Comparison of ENCODE assay signal across 13 mouse cellular contexts in the genomic region with DNA sequence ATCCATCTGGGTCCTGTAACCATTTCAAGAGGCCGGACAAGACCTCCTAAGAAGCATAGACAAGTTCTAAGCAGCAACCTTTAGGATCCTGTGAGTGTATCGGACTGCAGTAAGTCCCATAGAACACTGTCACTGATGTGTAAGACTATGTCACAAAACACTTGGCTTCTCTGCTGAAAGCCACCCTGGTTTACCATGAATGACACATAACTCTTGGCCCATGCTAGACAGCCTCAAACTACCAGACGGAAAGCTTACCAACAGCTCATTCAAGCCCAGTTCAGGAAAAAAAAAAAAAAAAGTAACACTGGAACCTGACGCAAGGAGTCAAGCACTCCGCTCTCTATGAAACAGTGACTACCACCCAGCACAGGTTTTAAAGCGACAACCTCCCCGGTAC. TPM values are rescaled to one million over a fixed set of nuclear protein-coding genes. Genes with fewer than 3 reads are reported as not detected.
DNase-seq lines count a peak whose midpoint lies in the region; ATAC-seq lines count a peak whose summit lies in the region.
"Had no signal": no experiment of that assay in that cellular context is flagged by ENCODE, and none has a peak within 500 bp of the region (broad histone marks: within the 10 kb centered on the region; RNA-seq: fewer than 3 reads in every experiment).

No protein-coding gene starts in this region.

- peak overlapping the region; percentile 90 for H3K4me2 ChIP-seq in forebrain, embryonic 13.5 days
- no peak overlapping the region for H3K4me2 ChIP-seq in midbrain, embryonic 11.5 days
- peak overlapping the region; percentile 88 for H3K4me2 ChIP-seq in midbrain, embryonic 12.5 days (replicated peaks)

- H3K4me1 ChIP-seq in forebrain, embryonic 13.5 days = peaks cover 73% of the 10 kb centered on the region
- H3K4me1 ChIP-seq in forebrain, embryonic 10.5 days = peaks cover 79% of the 10 kb centered on the region
- peaks cover 27% of the 10 kb centered on the region for H3K4me1 ChIP-seq in midbrain, embryonic 11.5 days (ENCODE audit: control insufficient read depth, insufficient read depth, low read length)
- peaks cover 57% of the 10 kb centered on the region for H3K4me1 ChIP-seq in midbrain, embryonic 10.5 days
- peaks cover 62% of the 10 kb centered on the region for H3K4me1 ChIP-seq in midbrain, embryonic 12.5 days

- H3K9me3 ChIP-seq in forebrain, embryonic 13.5 days (replicated peaks) = no peaks in the 10 kb centered on the region
- no peaks in the 10 kb centered on the region for H3K9me3 ChIP-seq in forebrain, embryonic 10.5 days
- no peaks in the 10 kb centered on the region for H3K9me3 ChIP-seq in midbrain, embryonic 11.5 days (ENCODE audit: control insufficient read depth, low read length)
- H3K9me3 ChIP-seq in midbrain, embryonic 10.5 days (replicated peaks) = no peaks in the 10 kb centered on the region
- no peaks in the 10 kb centered on the region for H3K9me3 ChIP-seq in midbrain, embryonic 12.5 days

- no peak for DNase-seq in forebrain, embryonic 10.5 days (ENCODE audit: extremely low spot score, low spot score)
- DNase-seq in midbrain, embryonic 11.5 days (ENCODE audit: low spot score, missing footprints) = peak; percentile 62
- DNase-seq in midbrain, embryonic 10.5 days (ENCODE audit: low spot score) = no peak
- no peak for DNase-seq in ovary, postnatal 10 days (ENCODE audit: low spot score)
- DNase-seq in cerebellum, postnatal 10 days = no peak
- DNase-seq: cerebellum, adult 11-12 months; heart, postnatal 14 days; kidney, adult 2 months; right cerebral cortex, postnatal 14 days had no signal

- ATAC-seq in forebrain, embryonic 13.5 days = no peak
- ATAC-seq in midbrain, embryonic 11.5 days (ENCODE audit: low FRiP score) = no peak
- ATAC-seq in midbrain, embryonic 12.5 days (ENCODE audit: low FRiP score, low read depth) = no peak

- WGBS in forebrain, embryonic 13.5 days = 91% methylated on average over 7 of the region's 7 CpGs
- 94% methylated on average over 7 of the region's 7 CpGs for WGBS in forebrain, embryonic 10.5 days
- WGBS in midbrain, embryonic 11.5 days = 95% methylated on average over 7 of the region's 7 CpGs
- WGBS in midbrain, embryonic 10.5 days = 95% methylated on average over 7 of the region's 7 CpGs
- WGBS in midbrain, embryonic 12.5 days = 90% methylated on average over 7 of the region's 7 CpGs

- H3K9ac ChIP-seq in forebrain, embryonic 13.5 days = no peak overlapping the region
- H3K9ac ChIP-seq in midbrain, embryonic 11.5 days (ENCODE audit: low read length) = no peak overlapping the region
- no peak overlapping the region for H3K9ac ChIP-seq in midbrain, embryonic 12.5 days (replicated peaks)
- H3K9ac ChIP-seq: liver, embryonic 14.5 days had no signal

- no peak overlapping the region for H3K4me3 ChIP-seq in forebrain, embryonic 13.5 days
- H3K4me3 ChIP-seq in forebrain, embryonic 10.5 days = no peak overlapping the region
- no peak overlapping the region for H3K4me3 ChIP-seq in midbrain, embryonic 11.5 days (ENCODE audit: low read depth, low read length)
- no peak overlapping the region for H3K4me3 ChIP-seq in midbrain, embryonic 10.5 days
- no peak overlapping the region for H3K4me3 ChIP-seq in midbrain, embryonic 12.5 days
- H3K4me3 ChIP-seq: erythroblast, embryonic 14.5 days had no signal

- no peaks in the 10 kb centered on the region for H3K27me3 ChIP-seq in forebrain, embryonic 13.5 days
- no peaks in the 10 kb centered on the region for H3K27me3 ChIP-seq in forebrain, embryonic 10.5 days (ENCODE audit: poor library complexity, severe bottlenecking)
- H3K27me3 ChIP-seq in midbrain, embryonic 11.5 days (ENCODE audit: control insufficient read depth, insufficient read depth, low read length) = no peaks in the 10 kb centered on the region
- H3K27me3 ChIP-seq in midbrain, embryonic 10.5 days (ENCODE audit: low read depth, poor library complexity, severe bottlenecking) = no peaks in the 10 kb centered on the region
- H3K27me3 ChIP-seq in midbrain, embryonic 12.5 days = no peaks in the 10 kb centered on the region

- 0 out of 2 replicates have a peak, but pooled peaks cover 6% of the 10 kb centered on the region for H3K36me3 ChIP-seq in forebrain, embryonic 13.5 days (ENCODE audit: poor library complexity, severe bottlenecking)
- peaks cover 30% of the 10 kb centered on the region for H3K36me3 ChIP-seq in forebrain, embryonic 10.5 days (replicated peaks)
- H3K36me3 ChIP-seq in midbrain, embryonic 11.5 days (ENCODE audit: control insufficient read depth, insufficient read depth, low read length) = no peaks in the 10 kb centered on the region
- peaks cover 23% of the 10 kb centered on the region for H3K36me3 ChIP-seq in midbrain, embryonic 10.5 days
- H3K36me3 ChIP-seq in midbrain, embryonic 12.5 days = peaks cover 4% of the 10 kb centered on the region; the same call in 1 of the 2 replicates

- no peak overlapping the region for H3K27ac ChIP-seq in forebrain, embryonic 13.5 days
- H3K27ac ChIP-seq in forebrain, embryonic 10.5 days = no peak overlapping the region
- no peak overlapping the region for H3K27ac ChIP-seq in midbrain, embryonic 11.5 days (ENCODE audit: low read depth, low read length)
- no peak overlapping the region for H3K27ac ChIP-seq in midbrain, embryonic 10.5 days (replicated peaks)
- H3K27ac ChIP-seq in midbrain, embryonic 12.5 days (replicated peaks) = no peak overlapping the region
- H3K27ac ChIP-seq: liver, embryonic 14.5 days had no signal

RNA-seq across cellular contexts. Expression of a gene that starts 3.4 kb away (rescaled TPM):
- 22.7 and 23.3 TPM in 2 replicates for polyA plus RNA-seq in forebrain, embryonic 13.5 days (2015; fragmentation: Nextera tagmentation; extraction: Ambion mirVana)
- 10.3 and 10.8 TPM in 2 replicates for polyA plus RNA-seq in forebrain, embryonic 10.5 days (2016; fragmentation: Nextera tagmentation; extraction: Ambion mirVana)
- 14.0 and 19.4 TPM in 2 replicates for polyA plus RNA-seq in midbrain, embryonic 11.5 days (2014; fragmentation: Nextera tagmentation; extraction: Ambion mirVana)
- polyA plus RNA-seq in midbrain, embryonic 10.5 days (2016; fragmentation: Nextera tagmentation; extraction: Ambion mirVana) = 11.1 and 12.5 TPM in 2 replicates
- polyA plus RNA-seq in midbrain, embryonic 12.5 days (2016; fragmentation: Nextera tagmentation; extraction: Ambion mirVana) = 32.3 and 32.8 TPM in 2 replicates

RNA-seq across cellular contexts. Expression of a gene that starts 42.9 kb away (rescaled TPM):
- 777 and 836 TPM in 2 replicates for polyA plus RNA-seq in forebrain, embryonic 13.5 days (2015; fragmentation: Nextera tagmentation; extraction: Ambion mirVana)
- 509 and 532 TPM in 2 replicates for polyA plus RNA-seq in forebrain, embryonic 10.5 days (2016; fragmentation: Nextera tagmentation; extraction: Ambion mirVana)
- 574 and 619 TPM in 2 replicates for polyA plus RNA-seq in midbrain, embryonic 11.5 days (2014; fragmentation: Nextera tagmentation; extraction: Ambion mirVana)
- polyA plus RNA-seq in midbrain, embryonic 10.5 days (2016; fragmentation: Nextera tagmentation; extraction: Ambion mirVana) = 541 and 557 TPM in 2 replicates
- polyA plus RNA-seq in midbrain, embryonic 12.5 days (2016; fragmentation: Nextera tagmentation; extraction: Ambion mirVana) = 524 and 532 TPM in 2 replicates
